Mouse (Mus musculus) cerebellum, adult 8-10 months (tissue): ENCODE measurements around the gene Nlrp6.

Experiments used
- DNase-seq: peaks from one replicate; pipeline ENCODE4 v3.0.0; 2022

The Nlrp6 gene

GRCm38 (mm10) chr7:140912846-140913482, 7.7 kb upstream of the Nlrp6 start:
- no peak for DNase-seq

GRCm38 (mm10) chr7:140914031-140914690, 6.5 kb upstream of the Nlrp6 start:
- no peak for DNase-seq

GRCm38 (mm10) chr7:140919911-140920310, 791 bp upstream of the Nlrp6 start:
- no peak for DNase-seq

GRCm38 (mm10) chr7:140921225-140921975, 698 bp downstream of the Nlrp6 start:
- no peak for DNase-seq

GRCm38 (mm10) chr7:140922398-140923069, 1.8 kb downstream of the Nlrp6 start:
- DNase-seq = peak; percentile 82

GRCm38 (mm10) chr7:140923070-140923775, 2.5 kb downstream of the Nlrp6 start:
- DNase-seq = no peak

GRCm38 (mm10) chr7:140927181-140927580, 6.5 kb downstream of the Nlrp6 start:
- no peak for DNase-seq

GRCm38 (mm10) chr7:140938436-140938835, 17.7 kb downstream of the Nlrp6 start:
- DNase-seq = no peak

GRCm38 (mm10) chr7:140938896-140939295, 18.2 kb downstream of the Nlrp6 start:
- DNase-seq = no peak

- DNase-seq = no peak
Observed at GRCm38 (mm10) chr7:140939669-140940171, 19.0 kb downstream of the Nlrp6 start.

- DNase-seq = peak; percentile 28
Observed at GRCm38 (mm10) chr7:140941222-140942051, 20.7 kb downstream of the Nlrp6 start, which contains the start of gene Pgghg. TSS of gene Pgghg (plus strand) at chr7:140941391.

- DNase-seq = no peak
Observed at GRCm38 (mm10) chr7:140942341-140942740, 21.6 kb downstream of the Nlrp6 start.

- DNase-seq = no peak
Observed at GRCm38 (mm10) chr7:140942811-140943210, 22.1 kb downstream of the Nlrp6 start.

- no peak for DNase-seq
Observed at GRCm38 (mm10) chr7:140943356-140943755, 22.7 kb downstream of the Nlrp6 start.

- no peak for DNase-seq
Observed at GRCm38 (mm10) chr7:140944236-140944635, 23.5 kb downstream of the Nlrp6 start.

- no peak for DNase-seq
Observed at GRCm38 (mm10) chr7:140945247-140945646, 24.5 kb downstream of the Nlrp6 start.

- no peak for DNase-seq
Observed at GRCm38 (mm10) chr7:140946311-140946710, 25.6 kb downstream of the Nlrp6 start.

- DNase-seq = no peak
Observed at GRCm38 (mm10) chr7:140946980-140947379, 26.3 kb downstream of the Nlrp6 start.

GRCm38 (mm10) chr7:140948161-140948560, 27.5 kb downstream of the Nlrp6 start:
- no peak for DNase-seq

- DNase-seq = no peak
Observed at GRCm38 (mm10) chr7:140949255-140949654, 28.6 kb downstream of the Nlrp6 start.

GRCm38 (mm10) chr7:140949824-140950530, 29.3 kb downstream of the Nlrp6 start, which contains the start of gene Ifitm5:
TSS of gene Ifitm5 (minus strand) at chr7:140950291.
- DNase-seq = no peak
